ENCODE assay signal across 20 mouse cellular contexts in genomic region chr19:56367778-56368177, GRCm38 (mm10). TPM values are rescaled to one million over a fixed set of nuclear protein-coding genes. Genes with fewer than 3 reads are reported as not detected.
A peak's percentile ranks its signal among the peaks of the same experiment; 100 is the strongest.
DNase-seq lines count a peak whose midpoint lies in the region; ATAC-seq and TF ChIP-seq lines count a peak whose summit lies in the region.
"Had no signal": no experiment of that assay in that cellular context is flagged by ENCODE, and none has a peak within 500 bp of the region (broad histone marks: within the 10 kb centered on the region; RNA-seq: fewer than 3 reads in every experiment).

No protein-coding gene starts in this region.

- no peak overlapping the region for H3K27ac ChIP-seq in kidney, postnatal 0 days
- peak overlapping the region; percentile 45; the same call in 1 of the 2 replicates for H3K27ac ChIP-seq in stomach, embryonic 14.5 days (ENCODE audit: low read length)
- H3K27ac ChIP-seq in stomach, postnatal 0 days (replicated peaks) = no peak overlapping the region
- H3K27ac ChIP-seq in intestine, embryonic 16.5 days (ENCODE audit: low read length) = no peak overlapping the region
- H3K27ac ChIP-seq: embryonic facial prominence, embryonic 15.5 days; heart, embryonic 15.5 days; hindbrain, embryonic 15.5 days; limb, embryonic 15.5 days; liver, embryonic 14.5 days; midbrain, embryonic 12.5 days had no signal

- DNase-seq in kidney, postnatal 0 days (ENCODE audit: low spot score) = peak; percentile 34
- no peak for DNase-seq in kidney, postnatal 14 days
- DNase-seq in stomach, postnatal 0 days (ENCODE audit: low spot score) = no peak
- no peak for DNase-seq in cerebellum, adult 9-10 months
- no peak for DNase-seq in testis, postnatal 10 days (ENCODE audit: low spot score)
- DNase-seq: adrenal gland, postnatal 25 days; cerebellum, adult 9-11 months; layer of hippocampus, adult 9-11 months; left cerebral cortex, postnatal 4 days; lung, postnatal 14 days; thymus, postnatal 14 days had no signal

- no peaks in the 10 kb centered on the region for H3K36me3 ChIP-seq in kidney, postnatal 0 days (ENCODE audit: insufficient read depth, low read length)
- H3K36me3 ChIP-seq in stomach, embryonic 14.5 days (ENCODE audit: control insufficient read depth, insufficient read depth, low read length) = no peaks in the 10 kb centered on the region
- no peaks in the 10 kb centered on the region for H3K36me3 ChIP-seq in stomach, postnatal 0 days (ENCODE audit: control insufficient read depth, insufficient read depth, low read length)
- H3K36me3 ChIP-seq in intestine, embryonic 16.5 days (ENCODE audit: control insufficient read depth, insufficient read depth, low read length) = no peaks in the 10 kb centered on the region
- H3K36me3 ChIP-seq: embryonic facial prominence, embryonic 15.5 days; hindbrain, embryonic 15.5 days; limb, embryonic 15.5 days; midbrain, embryonic 12.5 days had no signal

- H3K4me3 ChIP-seq in kidney, postnatal 0 days (replicated peaks; ENCODE audit: low read depth, low read length) = no peak overlapping the region
- H3K4me3 ChIP-seq in stomach, embryonic 14.5 days (ENCODE audit: low read depth, low read length) = no peak overlapping the region
- H3K4me3 ChIP-seq in stomach, postnatal 0 days (ENCODE audit: low read depth, low read length) = no peak overlapping the region
- no peak overlapping the region for H3K4me3 ChIP-seq in intestine, embryonic 16.5 days (ENCODE audit: low read length)
- H3K4me3 ChIP-seq: embryonic facial prominence, embryonic 15.5 days; heart, embryonic 15.5 days; hindbrain, embryonic 15.5 days; limb, embryonic 15.5 days; midbrain, embryonic 12.5 days had no signal

- no peak for TF ChIP-seq EP300 in stomach, postnatal 0 days (optimal IDR thresholded peaks at IDR 0.05)

- H3K9ac ChIP-seq in kidney, postnatal 0 days (ENCODE audit: low read depth, low read length) = no peak overlapping the region
- H3K9ac ChIP-seq in stomach, embryonic 14.5 days (replicated peaks; ENCODE audit: low read depth, low read length) = no peak overlapping the region
- H3K9ac ChIP-seq in stomach, postnatal 0 days (ENCODE audit: low read length) = no peak overlapping the region
- no peak overlapping the region for H3K9ac ChIP-seq in intestine, embryonic 16.5 days (ENCODE audit: low read depth, low read length)
- H3K9ac ChIP-seq: embryonic facial prominence, embryonic 15.5 days; heart, embryonic 15.5 days; hindbrain, embryonic 15.5 days; limb, embryonic 15.5 days; liver, embryonic 14.5 days; midbrain, embryonic 12.5 days had no signal

- no peaks in the 10 kb centered on the region for H3K9me3 ChIP-seq in kidney, postnatal 0 days (replicated peaks; ENCODE audit: low read length)
- no peaks in the 10 kb centered on the region for H3K9me3 ChIP-seq in stomach, embryonic 14.5 days (ENCODE audit: control insufficient read depth, low read depth, low read length)
- H3K9me3 ChIP-seq in stomach, postnatal 0 days (ENCODE audit: control insufficient read depth, low read length) = no peaks in the 10 kb centered on the region
- no peaks in the 10 kb centered on the region for H3K9me3 ChIP-seq in intestine, embryonic 16.5 days (ENCODE audit: control insufficient read depth, low read length)
- H3K9me3 ChIP-seq: embryonic facial prominence, embryonic 15.5 days; heart, embryonic 15.5 days; hindbrain, embryonic 15.5 days; limb, embryonic 15.5 days; midbrain, embryonic 12.5 days had no signal

- H3K27me3 ChIP-seq in kidney, postnatal 0 days (ENCODE audit: insufficient read depth, low read length) = no peaks in the 10 kb centered on the region
- H3K27me3 ChIP-seq in stomach, embryonic 14.5 days (ENCODE audit: control insufficient read depth, insufficient read depth, low read length) = no peaks in the 10 kb centered on the region
- H3K27me3 ChIP-seq in stomach, postnatal 0 days (ENCODE audit: control insufficient read depth, insufficient read depth, low read length) = no peaks in the 10 kb centered on the region
- H3K27me3 ChIP-seq in intestine, embryonic 16.5 days (replicated peaks; ENCODE audit: control insufficient read depth, insufficient read depth, low read length) = no peaks in the 10 kb centered on the region
- H3K27me3 ChIP-seq: embryonic facial prominence, embryonic 15.5 days; heart, embryonic 15.5 days; hindbrain, embryonic 15.5 days; limb, embryonic 15.5 days; midbrain, embryonic 12.5 days had no signal

- no peak overlapping the region for H3K4me2 ChIP-seq in kidney, postnatal 0 days (ENCODE audit: low read length)
- no peak overlapping the region for H3K4me2 ChIP-seq in stomach, embryonic 14.5 days (replicated peaks; ENCODE audit: low read depth, low read length)
- no peak overlapping the region for H3K4me2 ChIP-seq in stomach, postnatal 0 days (replicated peaks; ENCODE audit: low read depth)
- H3K4me2 ChIP-seq in intestine, embryonic 16.5 days (ENCODE audit: low read depth, low read length) = no peak overlapping the region
- H3K4me2 ChIP-seq: embryonic facial prominence, embryonic 15.5 days; heart, embryonic 15.5 days; hindbrain, embryonic 15.5 days; limb, embryonic 15.5 days; midbrain, embryonic 12.5 days had no signal

- H3K4me1 ChIP-seq in kidney, postnatal 0 days (replicated peaks; ENCODE audit: insufficient read depth, low read length) = 0 out of 2 replicates have a peak, but pooled peaks cover 4% of the 10 kb centered on the region
- H3K4me1 ChIP-seq in stomach, embryonic 14.5 days (ENCODE audit: control insufficient read depth, insufficient read depth, low read length) = peaks cover 13% of the 10 kb centered on the region; the same call in 1 of the 2 replicates
- peaks cover 3% of the 10 kb centered on the region; the same call in 1 of the 2 replicates for H3K4me1 ChIP-seq in stomach, postnatal 0 days (replicated peaks; ENCODE audit: control insufficient read depth, insufficient read depth)
- H3K4me1 ChIP-seq in intestine, embryonic 16.5 days (ENCODE audit: control insufficient read depth, insufficient read depth, low read length) = peaks cover 6% of the 10 kb centered on the region; the same call in 1 of the 2 replicates
- H3K4me1 ChIP-seq: midbrain, embryonic 12.5 days had no signal

- ATAC-seq in kidney, postnatal 0 days (replicated peaks; ENCODE audit: low FRiP score, low read depth) = no peak
- no peak for ATAC-seq in stomach, embryonic 14.5 days (ENCODE audit: insufficient number of reproducible peaks, insufficient read depth, low FRiP score, low read depth)
- ATAC-seq in stomach, postnatal 0 days (ENCODE audit: low FRiP score, low TSS enrichment) = no peak
- peak; percentile 44 for ATAC-seq in intestine, embryonic 16.5 days
- ATAC-seq: forebrain, embryonic 14.5 days had no signal

- TF ChIP-seq CTCF in kidney, postnatal 0 days (IDR thresholded peaks at IDR 0.05; ENCODE audit: low read depth) = no peak
- TF ChIP-seq CTCF in stomach, postnatal 0 days (IDR thresholded peaks at IDR 0.05; ENCODE audit: low read depth) = no peak

- 71% methylated on average over 7 of the region's 7 CpGs for WGBS in kidney, postnatal 0 days
- 54% methylated on average over 7 of the region's 7 CpGs for WGBS in stomach, embryonic 14.5 days
- WGBS in stomach, postnatal 0 days = 45% methylated on average over 7 of the region's 7 CpGs
- WGBS in intestine, embryonic 16.5 days = 55% methylated on average over 7 of the region's 7 CpGs

RNA-seq across cellular contexts. Expression of gene Nrap, which starts 22.1 kb away (rescaled TPM):
- 0.41 and 0.42 TPM in 2 replicates for polyA plus RNA-seq in kidney, postnatal 0 days (2015; fragmentation: Nextera tagmentation; extraction: Ambion mirVana)
- 0.26 and 0.45 TPM in 2 replicates for polyA plus RNA-seq in stomach, embryonic 14.5 days (2014; fragmentation: Nextera tagmentation; extraction: Ambion mirVana)
- polyA plus RNA-seq in stomach, postnatal 0 days (2015; fragmentation: Nextera tagmentation; extraction: Ambion mirVana) = 0.33 and 0.41 TPM in 2 replicates
- polyA plus RNA-seq in intestine, embryonic 16.5 days (2015; fragmentation: Nextera tagmentation; extraction: Ambion mirVana) = 0.33 and 0.40 TPM in 2 replicates

RNA-seq across cellular contexts. Expression of gene Casp7, which starts 29.2 kb away (rescaled TPM):
- 24.2 and 28.6 TPM in 2 replicates for polyA plus RNA-seq in kidney, postnatal 0 days (2015; fragmentation: Nextera tagmentation; extraction: Ambion mirVana)
- polyA plus RNA-seq in stomach, embryonic 14.5 days (2014; fragmentation: Nextera tagmentation; extraction: Ambion mirVana) = 29.1 and 31.3 TPM in 2 replicates
- 17.9 and 20.8 TPM in 2 replicates for polyA plus RNA-seq in stomach, postnatal 0 days (2015; fragmentation: Nextera tagmentation; extraction: Ambion mirVana)
- polyA plus RNA-seq in intestine, embryonic 16.5 days (2015; fragmentation: Nextera tagmentation; extraction: Ambion mirVana) = 41.0 and 41.7 TPM in 2 replicates
